Mouse (Mus musculus) cerebellum, adult 2 months (tissue): Measurements from ENCODE around the gene Trp53tg5.

Source experiments
- CTCF ChIP-seq: fragments of 200-500 bp; IDR thresholded peaks from 2 replicates; pipeline ENCODE4 v1.5.1; 2011; ENCODE audit warnings: low read depth, mild to moderate bottlenecking, control low read depth, low read length, moderate library complexity, borderline replicate concordance; ENCODE audit not compliant: insufficient read depth
- POLR2A ChIP-seq: fragments of 200-500 bp; IDR thresholded peaks from 2 replicates; pipeline ENCODE4 v1.6.1; 2011; ENCODE audit warnings: low read length, control low read depth, borderline replicate concordance; ENCODE audit not compliant: insufficient read depth

GRCm38 (mm10) chr2:164465161-164465560 is 8.4 kb downstream of the Trp53tg5 start:
- TF ChIP-seq CTCF (no peak), POLR2A (no peak)
